Mouse (Mus musculus): Measurements from ENCODE around the gene Ltf.

- TF ChIP-seq CTCF (IDR thresholded peaks at IDR 0.05; ENCODE audit: borderline replicate concordance, extremely low read depth, insufficient read depth, insufficient read length) = no peak
- no peak for TF ChIP-seq POLR2A (IDR thresholded peaks at IDR 0.05; ENCODE audit: borderline replicate concordance, extremely low read depth, insufficient read depth, insufficient read length, poor library complexity, severe bottlenecking)
These were observed 67.1 kb downstream of the Ltf start for GRCm38 (mm10) chr9:111086137-111086536.

All from brain, embryonic 14.5 days (tissue).